ENCODE assay signal across 22 mouse cellular contexts in genomic region chr1:153446120-153446831, GRCm38 (mm10). TPM values are rescaled to one million over a fixed set of nuclear protein-coding genes. Genes with fewer than 3 reads are reported as not detected.
DNase-seq lines count a peak whose midpoint lies in the region; ATAC-seq and TF ChIP-seq lines count a peak whose summit lies in the region.
"Had no signal": no experiment of that assay in that cellular context is flagged by ENCODE, and none has a peak within 500 bp of the region (broad histone marks: within the 10 kb centered on the region; RNA-seq: fewer than 3 reads in every experiment).

No protein-coding gene starts in this region.

- DNase-seq in forebrain, postnatal 0 days, result no peak
- DNase-seq in forebrain, embryonic 11.5 days (ENCODE audit: low spot score), result no peak
- DNase-seq in layer of hippocampus, adult 2 months (ENCODE audit: low spot score in 2 of 2), result no peak
- no peak for DNase-seq in layer of hippocampus, adult 8-10 months (ENCODE audit: low spot score in 2 of 2)
- peak; percentile 38 for DNase-seq in 3T3-L1 (ENCODE audit: low read depth, low spot score)
- no peak for DNase-seq in adrenal gland, postnatal 25 days
- no peak for DNase-seq in urinary bladder, postnatal 10 days (ENCODE audit: low spot score)
- DNase-seq: adrenal gland, postnatal 10 days; cerebellum, adult 9-11 months; heart, postnatal 10 days; kidney, adult 18-20 months; kidney, postnatal 14 days; liver, embryonic 13.5 days; right cerebral cortex, postnatal 25 days; thymus, postnatal 25 days had no signal

- TF ChIP-seq CTCF in forebrain, postnatal 0 days (IDR thresholded peaks at IDR 0.05; ENCODE audit: low read depth), result no peak
- peak; percentile 65 for TF ChIP-seq CTCF in layer of hippocampus, adult 2 months (conservative IDR thresholded peaks at IDR 0.05)

- peaks cover 11% of the 10 kb centered on the region for H3K36me3 ChIP-seq in forebrain, postnatal 0 days (ENCODE audit: insufficient read depth)
- H3K36me3 ChIP-seq in forebrain, embryonic 11.5 days (ENCODE audit: control insufficient read depth, insufficient read depth, low read length), result no peaks in the 10 kb centered on the region

- no peak overlapping the region for H3K9ac ChIP-seq in forebrain, postnatal 0 days
- H3K9ac ChIP-seq in forebrain, embryonic 11.5 days (ENCODE audit: low read length), result no peak overlapping the region
- H3K9ac ChIP-seq: embryonic facial prominence, embryonic 13.5 days; hindbrain, embryonic 14.5 days; limb, embryonic 12.5 days; liver, embryonic 13.5 days; midbrain, embryonic 13.5 days had no signal

- H3K4me3 ChIP-seq in forebrain, postnatal 0 days (ENCODE audit: low read depth, low read length), result no peak overlapping the region
- H3K4me3 ChIP-seq in forebrain, embryonic 11.5 days (ENCODE audit: low read depth, low read length), result no peak overlapping the region
- no peak overlapping the region for H3K4me3 ChIP-seq in layer of hippocampus, adult 2 months
- H3K4me3 ChIP-seq: embryonic facial prominence, embryonic 13.5 days; limb, embryonic 12.5 days; liver, embryonic 13.5 days; midbrain, embryonic 13.5 days had no signal

- H3K9me3 ChIP-seq in forebrain, postnatal 0 days (ENCODE audit: low read length), result no peaks in the 10 kb centered on the region
- H3K9me3 ChIP-seq in forebrain, embryonic 11.5 days (ENCODE audit: control insufficient read depth, low read length), result no peaks in the 10 kb centered on the region
- H3K9me3 ChIP-seq: embryonic facial prominence, embryonic 13.5 days; limb, embryonic 12.5 days; liver, embryonic 13.5 days had no signal

- no peaks in the 10 kb centered on the region for H3K4me1 ChIP-seq in forebrain, postnatal 0 days (ENCODE audit: insufficient read depth)
- H3K4me1 ChIP-seq in forebrain, embryonic 11.5 days (replicated peaks; ENCODE audit: control insufficient read depth, insufficient read depth, low read length), result no peaks in the 10 kb centered on the region
- H3K4me1 ChIP-seq: embryonic facial prominence, embryonic 13.5 days; limb, embryonic 12.5 days; liver, embryonic 13.5 days; midbrain, embryonic 13.5 days had no signal

- peak; percentile 16; the same call in 1 of the 2 replicates for ATAC-seq in forebrain, postnatal 0 days
- no peak for ATAC-seq in forebrain, embryonic 11.5 days (replicated peaks; ENCODE audit: low FRiP score)
- ATAC-seq in common myeloid progenitor, adult 5-6 weeks (replicated peaks; ENCODE audit: low read depth, poor library complexity, severe bottlenecking), result peak; percentile 55
- ATAC-seq: forebrain, embryonic 16.5 days; midbrain, embryonic 13.5 days had no signal

- H3K27me3 ChIP-seq in forebrain, postnatal 0 days (ENCODE audit: insufficient read depth, low read length), result no peaks in the 10 kb centered on the region
- no peaks in the 10 kb centered on the region for H3K27me3 ChIP-seq in forebrain, embryonic 11.5 days (ENCODE audit: control insufficient read depth, insufficient read depth, low read length)
- H3K27me3 ChIP-seq: embryonic facial prominence, embryonic 13.5 days; limb, embryonic 12.5 days; liver, embryonic 13.5 days; midbrain, embryonic 13.5 days had no signal

- 96% methylated on average over 20 of the region's 20 CpGs for WGBS in forebrain, postnatal 0 days
- WGBS in forebrain, embryonic 11.5 days, result 93% methylated on average over 20 of the region's 20 CpGs

- H3K4me2 ChIP-seq in forebrain, postnatal 0 days (ENCODE audit: low read depth), result no peak overlapping the region
- H3K4me2 ChIP-seq in forebrain, embryonic 11.5 days (ENCODE audit: low read depth, low read length, severe bottlenecking), result no peak overlapping the region
- H3K4me2 ChIP-seq: embryonic facial prominence, embryonic 13.5 days; heart, embryonic 11.5 days; hindbrain, embryonic 14.5 days; limb, embryonic 12.5 days; liver, embryonic 13.5 days; midbrain, embryonic 13.5 days had no signal

- H3K27ac ChIP-seq in forebrain, postnatal 0 days (ENCODE audit: low read depth, low read length), result no peak overlapping the region
- H3K27ac ChIP-seq in forebrain, embryonic 11.5 days (ENCODE audit: low read depth, low read length), result no peak overlapping the region
- no peak overlapping the region for H3K27ac ChIP-seq in layer of hippocampus, adult 2 months
- H3K27ac ChIP-seq: embryonic facial prominence, embryonic 13.5 days; hindbrain, embryonic 14.5 days; limb, embryonic 12.5 days; liver, embryonic 13.5 days; midbrain, embryonic 13.5 days had no signal

RNA-seq across cellular contexts. Expression of gene Shcbp1l, which starts 21.3 kb away (rescaled TPM):
- total RNA-seq in forebrain, postnatal 0 days (2014; rRNA removed), result 3.1 and 3.3 TPM in 2 replicates
- polyA plus RNA-seq in forebrain, postnatal 0 days (2015; fragmentation: Nextera tagmentation; extraction: Ambion mirVana), result 0.67 and 1.4 TPM in 2 replicates
- 0.19 and 0.37 TPM in 2 replicates for polyA plus RNA-seq in forebrain, embryonic 11.5 days (2014; fragmentation: Nextera tagmentation; extraction: Ambion mirVana)
- 1 to 10 TPM; 4.8 to 6.3 TPM for total RNA-seq in layer of hippocampus, adult 2 months (2021)
- 1 to 10 TPM; 2.5 to 6.7 (median 4.3) TPM for total RNA-seq in layer of hippocampus, adult 8-10 months (2022)
- 0.68 and 1.0 TPM in 2 replicates for total RNA-seq in common myeloid progenitor, adult 5-6 weeks (2017)
- 0.33 and 1.00 TPM in 2 replicates for total RNA-seq in adrenal gland, postnatal 25 days (2021)
- total RNA-seq: heart, postnatal 10 days had no signal

RNA-seq across cellular contexts. Expression of gene Dhx9, which starts 41.2 kb away (rescaled TPM):
- 95.4 and 109 TPM in 2 replicates for total RNA-seq in forebrain, postnatal 0 days (2014; rRNA removed)
- polyA plus RNA-seq in forebrain, postnatal 0 days (2015; fragmentation: Nextera tagmentation; extraction: Ambion mirVana), result 25.0 and 32.0 TPM in 2 replicates
- 27.5 and 29.5 TPM in 2 replicates for polyA plus RNA-seq in forebrain, embryonic 11.5 days (2014; fragmentation: Nextera tagmentation; extraction: Ambion mirVana)
- 100 to 1,000 TPM; 118 to 120 TPM for total RNA-seq in layer of hippocampus, adult 2 months (2021)
- 100 to 1,000 TPM; 106 to 112 (median 109) TPM for total RNA-seq in layer of hippocampus, adult 8-10 months (2022)
- 213 and 320 TPM in 2 replicates for total RNA-seq in common myeloid progenitor, adult 5-6 weeks (2017)
- total RNA-seq in adrenal gland, postnatal 25 days (2021), result 116 and 128 TPM in 2 replicates
